ENCODE assay signal across 10 mouse cellular contexts in the genomic region with DNA sequence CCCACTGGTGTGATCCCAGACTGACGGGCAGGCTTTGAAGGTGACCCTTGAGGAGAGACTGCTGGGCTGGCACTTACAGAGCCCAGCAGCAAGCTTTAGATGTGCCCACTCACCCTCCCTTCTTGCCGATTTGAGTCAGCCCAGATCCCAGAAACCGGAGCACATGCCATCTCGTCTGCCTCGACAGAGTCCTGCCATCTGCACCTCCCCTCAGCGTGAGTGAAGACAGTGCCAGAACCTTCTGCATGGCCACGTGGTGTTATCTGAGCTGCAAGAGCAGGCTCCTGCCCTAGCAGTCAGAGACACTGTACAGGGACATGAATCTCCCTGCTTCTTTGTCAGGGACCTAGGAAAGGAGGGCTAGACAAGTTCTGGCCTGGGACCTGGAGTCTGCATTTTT.
DNase-seq lines count a peak whose midpoint lies in the region; ATAC-seq lines count a peak whose summit lies in the region.
"Had no signal": no experiment of that assay in that cellular context is flagged by ENCODE, and none has a peak within 500 bp of the region (broad histone marks: within the 10 kb centered on the region; RNA-seq: fewer than 3 reads in every experiment).

No protein-coding gene starts in this region.

- H3K9ac ChIP-seq in kidney, embryonic 16.5 days (replicated peaks; ENCODE audit: low read length): no peak overlapping the region

- no peaks in the 10 kb centered on the region for H3K36me3 ChIP-seq in kidney, embryonic 16.5 days (ENCODE audit: insufficient read depth, low read length)

- no peak overlapping the region for H3K4me2 ChIP-seq in kidney, embryonic 16.5 days (replicated peaks; ENCODE audit: low read depth, low read length)

- H3K9me3 ChIP-seq in kidney, embryonic 16.5 days (ENCODE audit: low read length): no peaks in the 10 kb centered on the region

- H3K4me1 ChIP-seq in kidney, embryonic 16.5 days (ENCODE audit: insufficient read depth, low read length): no peaks in the 10 kb centered on the region

- 43% methylated on average over 7 of the region's 7 CpGs for WGBS in kidney, embryonic 16.5 days

- DNase-seq in brain, adult 2 months (ENCODE audit: low read depth, low spot score): peak; percentile 97
- peak; percentile 49 for DNase-seq in brain, embryonic 18.5 days (ENCODE audit: low read depth, low spot score)
- peak; percentile 11 to 51 for DNase-seq in frontal cortex, postnatal 36 days (ENCODE audit: low spot score in 2 of 2)
- DNase-seq in left cerebral cortex, adult 18-20 months (ENCODE audit: low spot score in 2 of 2): peak; percentile 20 to 26
- no peak for DNase-seq in thymus, postnatal 0 days (ENCODE audit: low spot score)
- no peak for DNase-seq in natural killer cell, adult 2 months (ENCODE audit: low spot score in 2 of 2)
- no peak for DNase-seq in urinary bladder, postnatal 10 days (ENCODE audit: low spot score)
- DNase-seq: thymus, postnatal 36 days had no signal

- H3K27ac ChIP-seq in kidney, embryonic 16.5 days (ENCODE audit: low read length): no peak overlapping the region

- no peak overlapping the region for H3K4me3 ChIP-seq in kidney, embryonic 16.5 days (ENCODE audit: low read length)

- ATAC-seq in kidney, embryonic 16.5 days (ENCODE audit: low FRiP score, low TSS enrichment): no peak
- ATAC-seq: Patski had no signal

- no peaks in the 10 kb centered on the region for H3K27me3 ChIP-seq in kidney, embryonic 16.5 days (ENCODE audit: insufficient read depth, low read length)
- H3K27me3 ChIP-seq: Patski had no signal

Comparison
In these comparisons a context has a peak if more than half of its experiments do, and no peak if none do; other contexts are left out.
1. DNase-seq: peak in brain, adult 2 months (single experiment), brain, embryonic 18.5 days (single experiment), frontal cortex, postnatal 36 days (2 of 2) and left cerebral cortex, adult 18-20 months (2 of 2); none in thymus, postnatal 0 days (single experiment), natural killer cell, adult 2 months (0 of 2) and urinary bladder, postnatal 10 days (single experiment).